Mouse (Mus musculus): ENCODE results near the gene Uox.

Gene Uox

GRCm38 (mm10) chr3:146621966-146622365, 51.7 kb downstream of the Uox start:
- no peak for DNase-seq (ENCODE audit: low read depth, low spot score)

GRCm38 (mm10) chr3:146625766-146626165, 55.5 kb downstream of the Uox start:
- no peak for DNase-seq (ENCODE audit: low read depth, low spot score)

GRCm38 (mm10) chr3:146628227-146628982, 58.2 kb downstream of the Uox start:
- no peak for DNase-seq (ENCODE audit: low read depth, low spot score)

- DNase-seq (ENCODE audit: low read depth, low spot score) = no peak
Observed at GRCm38 (mm10) chr3:146632506-146632905, 62.3 kb downstream of the Uox start.

- no peak for DNase-seq (ENCODE audit: low read depth, low spot score)
Observed at GRCm38 (mm10) chr3:146641818-146642427, 71.7 kb downstream of the Uox start.

GRCm38 (mm10) chr3:146649311-146649894, 79.2 kb downstream of the Uox start:
- DNase-seq (ENCODE audit: low read depth, low spot score) = no peak

GRCm38 (mm10) chr3:146650716-146651115, 80.5 kb downstream of the Uox start:
- no peak for DNase-seq (ENCODE audit: low read depth, low spot score)

GRCm38 (mm10) chr3:146651217-146651616, 81.0 kb downstream of the Uox start, which contains the start of gene 4930503B20Rik:
Gene 4930503B20Rik (minus strand): TSS chr3:146651317.
- no peak for DNase-seq (ENCODE audit: low read depth, low spot score)

- DNase-seq (ENCODE audit: low read depth, low spot score) = no peak
Observed at GRCm38 (mm10) chr3:146652431-146652830, 82.2 kb downstream of the Uox start.

GRCm38 (mm10) chr3:146653692-146654091, 83.5 kb downstream of the Uox start:
- no peak for DNase-seq (ENCODE audit: low read depth, low spot score)

GRCm38 (mm10) chr3:146655111-146655577, 84.9 kb downstream of the Uox start:
- DNase-seq (ENCODE audit: low read depth, low spot score) = no peak

GRCm38 (mm10) chr3:146657433-146657832, 87.2 kb downstream of the Uox start:
- no peak for DNase-seq (ENCODE audit: low read depth, low spot score)

GRCm38 (mm10) chr3:146658061-146658639, 87.9 kb downstream of the Uox start:
- no peak for DNase-seq (ENCODE audit: low read depth, low spot score)

- no peak for DNase-seq (ENCODE audit: low read depth, low spot score)
Observed at GRCm38 (mm10) chr3:146659321-146659720, 89.1 kb downstream of the Uox start.

GRCm38 (mm10) chr3:146661001-146661400, 90.8 kb downstream of the Uox start:
- DNase-seq (ENCODE audit: low read depth, low spot score) = no peak

- DNase-seq (ENCODE audit: low read depth, low spot score) = no peak
Observed at GRCm38 (mm10) chr3:146661907-146662306, 91.7 kb downstream of the Uox start.

- no peak for DNase-seq (ENCODE audit: low read depth, low spot score)
Observed at GRCm38 (mm10) chr3:146671121-146671520, 100.9 kb downstream of the Uox start.

- no peak for DNase-seq (ENCODE audit: low read depth, low spot score)
Observed at GRCm38 (mm10) chr3:146675101-146675500, 104.9 kb downstream of the Uox start.

GRCm38 (mm10) chr3:146676193-146676592, 106.0 kb downstream of the Uox start:
- no peak for DNase-seq (ENCODE audit: low read depth, low spot score)

- no peak for DNase-seq (ENCODE audit: low read depth, low spot score)
Observed at GRCm38 (mm10) chr3:146679646-146680045, 109.4 kb downstream of the Uox start.

- no peak for DNase-seq (ENCODE audit: low read depth, low spot score)
Observed at GRCm38 (mm10) chr3:146680625-146681024, 110.4 kb downstream of the Uox start.

GRCm38 (mm10) chr3:146681696-146682095, 111.5 kb downstream of the Uox start:
- DNase-seq (ENCODE audit: low read depth, low spot score) = no peak
